Mouse (Mus musculus) liver, embryonic 11.5 days (tissue): ENCODE results near the gene Nags. TPM values are rescaled to one million over a fixed set of nuclear protein-coding genes. Genes with fewer than 3 reads are reported as not detected.

Source experiments
- ATAC-seq: fragments of 200-750 bp; cut with Nextera tagmentation; replicated peaks from 2 replicates; pipeline ENCODE4 v1.8.0; 2017; ENCODE audit warnings: moderate number of reproducible peaks, mild to moderate bottlenecking, moderate TSS enrichment, moderate library complexity; ENCODE audit not compliant: low FRiP score
- DNase-seq: peaks from one replicate; pipeline ENCODE4 v3.0.0-alpha.2; 2017; ENCODE audit warnings: low spot score
- H3K27ac ChIP-seq: fragments of 300-500 bp; sonication (generic); 2 replicates; pipeline ENCODE4 v1.5.1; 2014; ENCODE audit warnings: mild to moderate bottlenecking, low read depth, low read length, control low read depth
- H3K27me3 ChIP-seq: fragments of 300-500 bp; sonication (generic); replicated peaks from 2 replicates; pipeline ENCODE4 v1.6.1; 2014; ENCODE audit warnings: low read length, mixed read lengths; ENCODE audit not compliant: control insufficient read depth, insufficient read depth
- H3K36me3 ChIP-seq: fragments of 300-500 bp; sonication (generic); 2 replicates; pipeline ENCODE4 v1.6.1; 2014; ENCODE audit warnings: mild to moderate bottlenecking, low read length, moderate library complexity, mixed read lengths; ENCODE audit not compliant: control insufficient read depth, insufficient read depth
- H3K4me1 ChIP-seq: fragments of 300-500 bp; sonication (generic); replicated peaks from 2 replicates; pipeline ENCODE4 v1.6.1; 2014; ENCODE audit warnings: low read length, mixed read lengths; ENCODE audit not compliant: control insufficient read depth, insufficient read depth
- H3K4me2 ChIP-seq: fragments of 300-500 bp; sonication (generic); 2 replicates; pipeline ENCODE4 v1.6.1; 2014; ENCODE audit warnings: mild to moderate bottlenecking, control low read depth, moderate library complexity
- H3K4me3 ChIP-seq: fragments of 300-500 bp; sonication (generic); 2 replicates; pipeline ENCODE4 v1.5.1; 2014; ENCODE audit warnings: low read depth, low read length, control low read depth
- H3K9ac ChIP-seq: fragments of 300-500 bp; sonication (generic); 2 replicates; pipeline ENCODE4 v1.6.1; 2014; ENCODE audit warnings: low read depth, low read length, control low read depth
- H3K9me3 ChIP-seq: fragments of 300-500 bp; sonication (generic); 2 replicates; pipeline ENCODE4 v1.6.1; 2016; ENCODE audit warnings: low read length, inconsistent platforms, mixed read lengths; ENCODE audit not compliant: control insufficient read depth
- WGBS: fragments of 180-500 bp; shearing (Covaris S2); extraction: QIAGEN DNeasy Blood & Tissue Kit; methylation state at CpG from one replicate; pipeline ENCODE4 v1.1.7; 2014; 5-methylcytosine and 5-hydroxymethylcytosine counted together
- polyA plus RNA-seq: library from polyadenylated mRNA; unstranded; fragments of >200 nt; fragmentation: Nextera tagmentation; extraction: Ambion mirVana; gene quantifications from 2 replicates; pipeline ENCODE4 v1.2.1, GENCODE M21; 2014

Nags gene
- polyA plus RNA-seq, 1 experiment from 2014 or later, result 5.1 TPM

GRCm38 (mm10) chr11:102167539-102167938 lies 22.2 kb downstream of the Nags start:
- ATAC-seq (no peak), DNase-seq (no peak)
- WGBS, result 87% methylated on average over 5 of the region's 5 CpGs
- Histone ChIP-seq H3K4me3 (no peak overlapping the region), H3K9me3 (no peaks in the 10 kb centered on the region), H3K4me2 (no peak overlapping the region), H3K4me1 (0 out of 2 replicates have a peak, but pooled peaks cover 3% of the 10 kb centered on the region), H3K9ac (no peak overlapping the region), H3K27ac (no peak overlapping the region), H3K36me3 (peaks cover 39% of the 10 kb centered on the region), H3K27me3 (no peaks in the 10 kb centered on the region)

DNA sequence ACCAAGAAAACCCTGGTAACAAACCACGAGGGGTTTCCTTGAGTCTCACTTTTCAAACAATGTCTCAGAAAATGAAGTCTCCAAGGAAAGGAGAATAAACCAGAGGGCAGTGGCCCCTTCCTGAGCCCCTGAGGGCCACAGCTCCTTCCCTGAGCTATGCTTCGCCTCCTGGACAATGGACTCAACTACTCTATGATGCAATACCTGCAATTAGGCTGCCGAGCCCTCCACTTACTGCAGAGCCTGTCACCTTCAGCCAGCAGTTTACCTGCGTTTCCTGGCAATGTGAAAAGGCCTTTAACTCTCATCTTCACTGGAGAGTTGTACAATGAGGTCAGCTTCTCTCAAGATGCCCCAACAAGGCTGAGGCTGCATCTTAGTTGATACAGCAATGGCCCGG lies 23.4 kb downstream of the Nags start:
- no peaks in the 10 kb centered on the region for H3K27me3 ChIP-seq
- ATAC-seq, result no peak
- H3K36me3 ChIP-seq, result peaks cover 32% of the 10 kb centered on the region
- H3K9ac ChIP-seq, result no peak overlapping the region
- H3K9me3 ChIP-seq, result no peaks in the 10 kb centered on the region
- H3K27ac ChIP-seq, result no peak overlapping the region
- WGBS, result 85% methylated on average over 5 of the region's 5 CpGs
- H3K4me2 ChIP-seq, result no peak overlapping the region
- no peak for DNase-seq
- no peak overlapping the region for H3K4me3 ChIP-seq
- 0 out of 2 replicates have a peak, but pooled peaks cover 3% of the 10 kb centered on the region for H3K4me1 ChIP-seq

GRCm38 (mm10) chr11:102179836-102180235 lies 34.5 kb downstream of the Nags start:
- H3K4me1 ChIP-seq, result peaks cover 11% of the 10 kb centered on the region
- H3K9me3 ChIP-seq, result no peaks in the 10 kb centered on the region
- no peaks in the 10 kb centered on the region for H3K27me3 ChIP-seq
- ATAC-seq, result no peak
- H3K4me2 ChIP-seq, result no peak overlapping the region
- DNase-seq, result no peak
- H3K4me3 ChIP-seq, result no peak overlapping the region
- no peak overlapping the region for H3K27ac ChIP-seq
- H3K36me3 ChIP-seq, result peaks cover 29% of the 10 kb centered on the region
- H3K9ac ChIP-seq, result no peak overlapping the region

GRCm38 (mm10) chr11:102184253-102184645 lies 38.9 kb downstream of the Nags start:
- Histone ChIP-seq H3K27ac (peak overlapping the region; percentile 92), H3K9me3 (no peaks in the 10 kb centered on the region), H3K4me1 (peaks cover 24% of the 10 kb centered on the region), H3K4me3 (peak overlapping the region; percentile 98), H3K27me3 (no peaks in the 10 kb centered on the region), H3K9ac (peak overlapping the region; percentile 95), H3K36me3 (peaks cover 20% of the 10 kb centered on the region), H3K4me2 (peak overlapping the region; percentile 87)
- WGBS, result 4% methylated on average over 7 of the region's 7 CpGs
- ATAC-seq (no peak), DNase-seq (no peak)

- peak; percentile 81 for ATAC-seq
- no peaks in the 10 kb centered on the region for H3K27me3 ChIP-seq
- H3K36me3 ChIP-seq, result peaks cover 20% of the 10 kb centered on the region
- peak within 1 kb of the TSS; percentile 98 for H3K4me3 ChIP-seq
- under 1% methylated on average over 70 of the region's 70 CpGs for WGBS
- H3K9me3 ChIP-seq, result no peaks in the 10 kb centered on the region
- H3K4me1 ChIP-seq, result peaks cover 26% of the 10 kb centered on the region
- peak; percentile 94 for DNase-seq
- H3K9ac ChIP-seq, result peak within 1 kb of the TSS; percentile 95
- peak within 1 kb of the TSS; percentile 87 for H3K4me2 ChIP-seq
- peak within 1 kb of the TSS; percentile 92 for H3K27ac ChIP-seq
Measured at GRCm38 (mm10) chr11:102184646-102185495, 39.6 kb downstream of the Nags start, which contains the start of gene Lsm12. TSS of gene Lsm12 (minus strand) at chr11:102185296.

DNA sequence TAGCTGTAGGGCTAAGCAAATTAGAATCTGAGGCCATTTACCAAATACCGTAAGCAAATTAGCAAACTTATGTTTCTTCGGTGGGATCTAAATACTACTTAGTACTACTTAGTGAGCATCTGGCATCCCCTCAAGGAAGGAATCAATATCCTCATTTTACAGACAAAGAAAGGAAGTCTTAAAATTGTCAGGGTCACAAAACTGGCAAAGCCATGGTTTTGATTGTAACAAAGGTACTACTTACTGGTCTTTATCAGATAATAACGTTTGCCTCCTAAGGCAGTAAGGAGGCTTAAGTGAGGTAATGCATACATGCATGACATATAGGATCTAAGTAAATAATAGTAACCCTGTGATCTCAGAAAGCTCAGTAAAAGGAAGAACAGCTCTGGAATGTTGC lies 40.4 kb downstream of the Nags start:
- Histone ChIP-seq H3K4me1 (peaks cover 28% of the 10 kb centered on the region), H3K9me3 (no peaks in the 10 kb centered on the region), H3K27ac (no peak overlapping the region), H3K27me3 (no peaks in the 10 kb centered on the region), H3K9ac (no peak overlapping the region), H3K4me3 (peak overlapping the region; percentile 98), H3K4me2 (peak overlapping the region; percentile 87), H3K36me3 (peaks cover 16% of the 10 kb centered on the region)
- ATAC-seq, result no peak
- DNase-seq, result no peak
- WGBS, result 51% methylated on average over 3 of the region's 3 CpGs

DNA sequence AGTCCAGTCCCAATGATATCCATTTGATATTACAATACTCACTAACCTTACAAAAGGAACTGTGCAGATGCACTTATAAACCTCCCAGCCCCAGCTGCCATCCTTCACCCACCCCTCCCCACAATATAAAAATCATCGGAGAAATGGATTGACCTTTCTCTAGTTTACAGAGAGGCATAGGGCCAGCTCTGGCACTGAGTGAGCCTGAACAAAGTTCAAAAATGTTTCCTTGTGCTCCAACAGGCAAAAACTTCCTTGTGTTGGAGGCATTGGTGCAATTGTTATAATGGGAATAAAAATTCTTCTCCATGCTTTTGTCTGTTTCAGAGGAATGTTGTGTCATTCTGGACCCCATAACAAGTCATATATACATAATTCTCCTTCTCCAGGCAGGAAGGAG lies 40.9 kb downstream of the Nags start:
- Histone ChIP-seq H3K9ac (no peak overlapping the region), H3K4me2 (peak overlapping the region; percentile 87; the same call in 1 of the 2 replicates), H3K27me3 (no peaks in the 10 kb centered on the region), H3K4me3 (no peak overlapping the region), H3K36me3 (peaks cover 13% of the 10 kb centered on the region; the same call in 1 of the 2 replicates), H3K4me1 (peaks cover 33% of the 10 kb centered on the region), H3K27ac (no peak overlapping the region), H3K9me3 (no peaks in the 10 kb centered on the region)
- WGBS, result 72% methylated on average over 1 of the region's 1 CpGs
- DNase-seq (no peak), ATAC-seq (no peak)

- ATAC-seq, result no peak
- WGBS, result 58% methylated on average over 6 of the region's 6 CpGs
Measured at GRCm38 (mm10) chr11:102188980-102189379, 43.7 kb downstream of the Nags start.

More at GRCm38 (mm10) chr11:102188980-102189379, 43.7 kb downstream of the Nags start:
- no peaks in the 10 kb centered on the region for H3K27me3 ChIP-seq
- peaks cover 4% of the 10 kb centered on the region; the same call in 1 of the 2 replicates for H3K36me3 ChIP-seq
- H3K4me3 ChIP-seq, result peak overlapping the region; percentile 68
- no peak for DNase-seq
- peak overlapping the region; percentile 84 for H3K4me2 ChIP-seq
- H3K9ac ChIP-seq, result peak overlapping the region; percentile 69
- H3K27ac ChIP-seq, result peak overlapping the region; percentile 68
- H3K4me1 ChIP-seq, result peaks cover 27% of the 10 kb centered on the region
- H3K9me3 ChIP-seq, result no peaks in the 10 kb centered on the region
